ENCODE assay signal across 9 mouse cellular contexts in genomic region chr1:130575962-130576361, GRCm38 (mm10). TPM values are rescaled to one million over a fixed set of nuclear protein-coding genes. Genes with fewer than 3 reads are reported as not detected.
DNase-seq lines count a peak whose midpoint lies in the region; ATAC-seq and TF ChIP-seq lines count a peak whose summit lies in the region.
"Had no signal": no experiment of that assay in that cellular context is flagged by ENCODE, and none has a peak within 500 bp of the region (broad histone marks: within the 10 kb centered on the region; RNA-seq: fewer than 3 reads in every experiment).

No protein-coding gene starts in this region.

- no peaks in the 10 kb centered on the region for H3K27me3 ChIP-seq in heart, postnatal 0 days (ENCODE audit: control insufficient read depth, insufficient read depth, low read length)
- H3K27me3 ChIP-seq in heart, embryonic 12.5 days (replicated peaks): no peaks in the 10 kb centered on the region

- no peak overlapping the region for H3K4me3 ChIP-seq in heart, postnatal 0 days (ENCODE audit: low read depth, low read length)
- H3K4me3 ChIP-seq in heart, embryonic 12.5 days: no peak overlapping the region
- H3K4me3 ChIP-seq: myocyte had no signal

- TF ChIP-seq EP300 in heart, postnatal 0 days (IDR thresholded peaks at IDR 0.05; ENCODE audit: low read depth): no peak

- no peak overlapping the region for H3K9ac ChIP-seq in heart, postnatal 0 days (replicated peaks; ENCODE audit: low read depth, low read length)
- no peak overlapping the region for H3K9ac ChIP-seq in heart, embryonic 12.5 days

- H3K27ac ChIP-seq in heart, postnatal 0 days (ENCODE audit: low read depth): no peak overlapping the region
- H3K27ac ChIP-seq in heart, embryonic 12.5 days (ENCODE audit: poor library complexity, severe bottlenecking): no peak overlapping the region

- no peak for ATAC-seq in heart, postnatal 0 days (ENCODE audit: insufficient read depth, low read depth)
- ATAC-seq in heart, embryonic 12.5 days (ENCODE audit: insufficient number of reproducible peaks, low FRiP score): no peak

- no peaks in the 10 kb centered on the region for H3K9me3 ChIP-seq in heart, postnatal 0 days (replicated peaks; ENCODE audit: control insufficient read depth, low read length)
- H3K9me3 ChIP-seq in heart, embryonic 12.5 days (replicated peaks): no peaks in the 10 kb centered on the region

- H3K4me1 ChIP-seq in heart, postnatal 0 days (ENCODE audit: control insufficient read depth, insufficient read depth): no peaks in the 10 kb centered on the region
- no peaks in the 10 kb centered on the region for H3K4me1 ChIP-seq in heart, embryonic 12.5 days (replicated peaks)

- peak; percentile 50 for TF ChIP-seq CTCF in heart, postnatal 0 days (IDR thresholded peaks at IDR 0.05; ENCODE audit: low read depth)

- no peak for DNase-seq in heart, postnatal 0 days (ENCODE audit: low spot score)
- DNase-seq in urinary bladder, postnatal 14 days (ENCODE audit: low spot score): peak; percentile 58
- DNase-seq in urinary bladder, adult 2 months (ENCODE audit: low spot score): no peak
- peak; percentile 51 for DNase-seq in embryo, embryonic 11 days
- DNase-seq in left cerebral cortex, postnatal 25 days (ENCODE audit: low spot score in 2 of 2): peak; percentile 29 to 55
- peak; percentile 61 for DNase-seq in right cerebral cortex, postnatal 4 days
- DNase-seq in ovary, postnatal 36 days (ENCODE audit: low spot score): no peak

- H3K4me2 ChIP-seq in heart, postnatal 0 days (ENCODE audit: low read depth, low read length): no peak overlapping the region
- H3K4me2 ChIP-seq in heart, embryonic 12.5 days: no peak overlapping the region

- intact Hi-C loops in left cerebral cortex, postnatal 25 days (cut with DNase I): no loop called here

- no peaks in the 10 kb centered on the region for H3K36me3 ChIP-seq in heart, postnatal 0 days (replicated peaks; ENCODE audit: control insufficient read depth, insufficient read depth, low read length)
- H3K36me3 ChIP-seq in heart, embryonic 12.5 days: no peaks in the 10 kb centered on the region

RNA-seq across cellular contexts. Expression of gene Zp3r, which starts 53.5 kb away (rescaled TPM):
- total RNA-seq in heart, postnatal 0 days (2014; rRNA removed; ENCODE audit: low replicate concordance): not detected in 2 replicates
- polyA plus RNA-seq in heart, postnatal 0 days (2015; fragmentation: Nextera tagmentation; extraction: Ambion mirVana): not detected in 2 replicates
- not detected in 2 replicates for polyA plus RNA-seq in heart, embryonic 12.5 days (2016; fragmentation: Nextera tagmentation; extraction: Ambion mirVana)
- polyA plus RNA-seq in urinary bladder, adult 2 months (2012; rRNA removed): 0.88 and 1.3 TPM in 2 replicates
- total RNA-seq in left cerebral cortex, postnatal 25 days (2021): not detected

Comparison
In these comparisons a context has a peak if more than half of its experiments do, and no peak if none do; other contexts are left out.
1. DNase-seq: peak in urinary bladder, postnatal 14 days (single experiment), embryo, embryonic 11 days (single experiment), left cerebral cortex, postnatal 25 days (2 of 2) and right cerebral cortex, postnatal 4 days (single experiment); none in heart, postnatal 0 days (single experiment), urinary bladder, adult 2 months (single experiment) and ovary, postnatal 36 days (single experiment).